Mouse (Mus musculus): ENCODE measurements around the gene Srebf2. TPM values are rescaled to one million over a fixed set of nuclear protein-coding genes. Genes with fewer than 3 reads are reported as not detected.

The Srebf2 gene
- polyA plus RNA-seq, 1 experiment: 180 TPM

DNA sequence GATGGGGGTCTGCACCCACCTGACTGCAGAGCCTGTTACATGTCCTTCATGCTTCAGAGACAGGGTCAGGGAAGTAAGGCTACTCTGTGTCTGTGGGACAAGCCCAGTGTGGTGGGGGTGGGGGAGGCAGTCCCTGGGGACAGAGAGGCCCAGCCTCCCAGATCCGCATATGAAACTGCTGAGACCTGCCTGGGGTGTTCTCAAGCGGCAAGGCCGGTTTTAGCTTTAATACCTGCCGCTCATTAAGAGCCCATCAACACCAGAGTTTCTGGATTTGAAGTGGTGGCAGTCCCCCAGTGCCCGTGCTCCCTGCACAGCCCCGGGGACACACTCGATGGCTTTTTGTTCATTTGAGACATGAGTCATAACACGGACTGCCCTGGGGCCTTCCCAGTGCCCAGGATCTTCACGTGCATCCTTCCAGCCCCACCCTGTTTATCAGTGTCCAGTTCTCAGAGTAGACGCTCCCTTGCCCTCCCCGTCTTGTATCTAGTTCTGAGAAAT, 82.6 kb downstream of the Srebf2 start:
- Histone ChIP-seq H3ac (ENCODE audit: control insufficient read depth, insufficient read length, low read depth) (no peak overlapping the region), H3K4me3 (ENCODE audit: insufficient read depth, poor library complexity, severe bottlenecking) (no peak overlapping the region), H3K79me3 (ENCODE audit: low read depth) (no peaks in the 10 kb centered on the region), H3K79me2 (ENCODE audit: control insufficient read depth, insufficient read depth) (no peaks in the 10 kb centered on the region), H3K36me3 (ENCODE audit: control insufficient read depth, insufficient read depth) (no peaks in the 10 kb centered on the region), H3K27me3 (ENCODE audit: control insufficient read depth, insufficient read depth, insufficient read length) (no peaks in the 10 kb centered on the region)
- TF ChIP-seq CEBPB (IDR thresholded peaks at IDR 0.05; ENCODE audit: low read depth) (no peak), FOSL1 (IDR thresholded peaks at IDR 0.05; ENCODE audit: insufficient read depth, low read length, poor library complexity, severe bottlenecking) (no peak), MYOD1 (IDR thresholded peaks at IDR 0.05; ENCODE audit: control insufficient read depth, insufficient read length, low read depth) (no peak), CTCF (IDR thresholded peaks at IDR 0.05; ENCODE audit: control insufficient read depth, insufficient read depth, insufficient read length) (no peak), USF1 (IDR thresholded peaks at IDR 0.05; ENCODE audit: low read depth) (no peak), MYOG (IDR thresholded peaks at IDR 0.05; ENCODE audit: control insufficient read depth, extremely low read depth, insufficient read length) (no peak)

DNA sequence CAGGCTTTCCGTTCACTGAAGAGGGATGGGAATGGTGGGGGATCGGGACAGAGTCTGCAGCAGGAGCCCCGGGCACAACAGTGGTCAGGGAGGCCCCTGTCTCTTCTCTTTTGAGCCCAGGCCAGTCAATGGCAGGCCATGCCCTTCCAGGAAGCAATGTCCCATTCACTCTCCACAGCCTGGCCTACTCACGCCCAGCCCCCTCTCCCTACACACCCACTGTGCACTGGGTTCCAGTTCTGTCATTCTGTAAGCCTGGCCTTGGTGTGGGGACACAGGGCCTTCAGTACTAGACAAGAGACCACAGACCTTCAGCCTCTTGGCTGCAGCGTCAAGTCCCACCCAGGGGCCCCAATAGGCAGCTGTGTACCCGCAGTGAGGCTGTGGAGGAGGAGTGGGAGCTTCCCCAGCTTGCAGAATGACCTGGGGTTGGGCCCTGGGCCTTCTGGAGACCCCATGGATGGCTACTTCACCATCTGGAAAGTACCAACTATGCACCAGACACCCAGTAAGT, 83.2 kb downstream of the Srebf2 start:
- H3K27me3 ChIP-seq (ENCODE audit: control insufficient read depth, insufficient read depth, insufficient read length): no peaks in the 10 kb centered on the region
- no peak overlapping the region for H3ac ChIP-seq (ENCODE audit: control insufficient read depth, insufficient read length, low read depth)
- no peaks in the 10 kb centered on the region for H3K79me3 ChIP-seq (ENCODE audit: low read depth)
- H3K79me2 ChIP-seq (ENCODE audit: control insufficient read depth, insufficient read depth): no peaks in the 10 kb centered on the region
- TF ChIP-seq MYOG (IDR thresholded peaks at IDR 0.05; ENCODE audit: control insufficient read depth, extremely low read depth, insufficient read length) (no peak), MYOD1 (IDR thresholded peaks at IDR 0.05; ENCODE audit: control insufficient read depth, insufficient read length, low read depth) (no peak), USF1 (IDR thresholded peaks at IDR 0.05; ENCODE audit: low read depth) (no peak), MAX (IDR thresholded peaks at IDR 0.05) (no peak), CTCF (IDR thresholded peaks at IDR 0.05; ENCODE audit: control insufficient read depth, insufficient read depth, insufficient read length) (no peak), FOSL1 (IDR thresholded peaks at IDR 0.05; ENCODE audit: insufficient read depth, low read length, poor library complexity, severe bottlenecking) (no peak), CEBPB (IDR thresholded peaks at IDR 0.05; ENCODE audit: low read depth) (no peak)
- H3K4me3 ChIP-seq (ENCODE audit: insufficient read depth, poor library complexity, severe bottlenecking): no peak overlapping the region
- no peaks in the 10 kb centered on the region for H3K36me3 ChIP-seq (ENCODE audit: control insufficient read depth, insufficient read depth)

DNA sequence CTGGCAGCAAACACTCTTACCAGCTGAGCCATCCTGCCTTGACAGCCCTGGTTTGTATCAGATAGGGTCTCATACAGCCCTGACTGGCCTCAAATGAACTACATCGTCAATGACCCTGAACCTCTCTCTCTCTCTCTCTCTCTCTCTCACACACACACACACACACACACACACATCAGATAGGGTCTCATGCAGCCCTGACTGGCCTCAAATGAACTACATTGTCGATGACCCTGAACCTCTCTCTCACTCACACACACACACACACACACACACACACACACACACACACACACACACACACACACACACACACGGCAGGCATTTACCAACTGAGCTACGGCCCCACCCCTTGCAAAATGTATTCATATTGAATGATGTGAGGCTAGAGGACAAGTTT, 84.1 kb downstream of the Srebf2 start:
- H3ac ChIP-seq (ENCODE audit: control insufficient read depth, insufficient read length, low read depth): no peak overlapping the region

DNA sequence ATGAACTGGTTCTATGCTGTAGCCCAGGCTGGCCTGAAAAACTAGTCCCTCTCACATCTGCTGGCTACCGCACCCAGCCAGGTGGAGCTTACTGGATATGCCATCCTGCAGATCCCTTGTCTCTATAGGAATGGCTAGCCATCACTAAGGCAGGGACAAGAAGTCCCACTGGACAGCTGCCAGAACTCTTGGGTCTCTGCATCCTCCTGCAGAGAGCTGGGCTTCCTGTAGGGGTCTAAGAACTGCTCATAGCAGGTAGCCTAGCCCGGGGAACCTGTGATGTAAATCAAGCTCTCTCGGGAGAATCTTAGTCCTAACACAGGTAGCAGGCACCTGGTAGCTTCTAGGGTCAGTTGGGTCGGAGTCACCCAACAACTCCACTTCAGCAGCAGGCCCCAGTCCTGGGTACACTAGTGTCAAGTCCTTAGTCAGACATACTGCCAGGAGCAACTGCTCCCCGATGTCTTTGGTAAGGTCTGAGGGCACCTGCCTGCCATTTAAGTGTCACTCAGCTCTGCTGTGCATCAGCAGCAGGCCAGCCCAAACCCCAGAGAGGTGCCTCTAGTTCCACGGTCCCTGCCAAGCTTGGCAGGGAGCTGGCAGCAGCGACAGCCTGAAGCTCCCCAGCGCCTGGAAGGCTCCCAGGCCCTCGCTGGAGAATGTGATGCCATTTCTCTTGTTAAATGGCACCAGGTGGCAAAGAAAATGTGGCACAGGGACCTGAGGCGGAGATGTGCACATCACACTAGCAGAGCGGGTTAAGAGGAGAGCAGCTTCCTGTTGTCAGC, 84.8 kb downstream of the Srebf2 start:
- no peaks in the 10 kb centered on the region for H3K79me2 ChIP-seq (ENCODE audit: control insufficient read depth, insufficient read depth)
- no peaks in the 10 kb centered on the region for H3K79me3 ChIP-seq (ENCODE audit: low read depth)
- TF ChIP-seq MYOG (IDR thresholded peaks at IDR 0.05; ENCODE audit: control insufficient read depth, extremely low read depth, insufficient read length): no peak
- TF ChIP-seq USF1 (IDR thresholded peaks at IDR 0.05; ENCODE audit: low read depth): no peak
- no peak for TF ChIP-seq FOSL1 (IDR thresholded peaks at IDR 0.05; ENCODE audit: insufficient read depth, low read length, poor library complexity, severe bottlenecking)
- no peak for TF ChIP-seq CEBPB (IDR thresholded peaks at IDR 0.05; ENCODE audit: low read depth)
- TF ChIP-seq MYOD1 (IDR thresholded peaks at IDR 0.05; ENCODE audit: control insufficient read depth, insufficient read length, low read depth): no peak
- TF ChIP-seq MAX (IDR thresholded peaks at IDR 0.05): no peak
- no peak for TF ChIP-seq CTCF (IDR thresholded peaks at IDR 0.05; ENCODE audit: control insufficient read depth, insufficient read depth, insufficient read length)
- H3K36me3 ChIP-seq (ENCODE audit: control insufficient read depth, insufficient read depth): no peaks in the 10 kb centered on the region
- no peak overlapping the region for H3K4me3 ChIP-seq (ENCODE audit: insufficient read depth, poor library complexity, severe bottlenecking)
- H3ac ChIP-seq (ENCODE audit: control insufficient read depth, insufficient read length, low read depth): no peak overlapping the region
- H3K27me3 ChIP-seq (ENCODE audit: control insufficient read depth, insufficient read depth, insufficient read length): no peaks in the 10 kb centered on the region

More for the DNA sequence above, 84.1 kb downstream of the Srebf2 start:
- H3K4me3 ChIP-seq (ENCODE audit: insufficient read depth, poor library complexity, severe bottlenecking): no peak overlapping the region
- H3K27me3 ChIP-seq (ENCODE audit: control insufficient read depth, insufficient read depth, insufficient read length): no peaks in the 10 kb centered on the region
- TF ChIP-seq MYOD1 (IDR thresholded peaks at IDR 0.05; ENCODE audit: control insufficient read depth, insufficient read length, low read depth): no peak
- no peaks in the 10 kb centered on the region for H3K36me3 ChIP-seq (ENCODE audit: control insufficient read depth, insufficient read depth)
- no peaks in the 10 kb centered on the region for H3K79me2 ChIP-seq (ENCODE audit: control insufficient read depth, insufficient read depth)
- H3K79me3 ChIP-seq (ENCODE audit: low read depth): no peaks in the 10 kb centered on the region

DNA sequence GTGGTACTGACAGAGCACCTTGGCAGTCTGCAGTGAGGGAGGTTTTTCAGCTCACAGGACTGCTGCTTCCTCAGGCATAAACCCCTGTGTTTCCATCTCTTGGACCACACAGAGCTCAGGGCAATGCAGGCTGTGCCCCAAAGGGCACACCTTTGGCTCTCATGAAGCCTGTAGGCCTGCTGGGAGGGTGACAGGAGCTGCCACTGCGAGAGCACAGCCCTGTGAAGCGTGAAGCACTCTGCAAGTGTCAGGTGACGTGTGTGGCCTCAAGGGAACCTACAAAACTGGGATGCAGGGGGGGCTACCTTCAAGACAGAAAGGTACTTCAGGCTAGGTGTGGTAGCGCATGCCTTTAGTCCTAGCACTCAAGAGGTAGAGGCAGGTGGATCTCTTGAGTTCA, 85.7 kb downstream of the Srebf2 start:
- Histone ChIP-seq H3K79me2 (ENCODE audit: control insufficient read depth, insufficient read depth) (no peaks in the 10 kb centered on the region), H3ac (ENCODE audit: control insufficient read depth, insufficient read length, low read depth) (no peak overlapping the region), H3K79me3 (ENCODE audit: low read depth) (no peaks in the 10 kb centered on the region), H3K27me3 (ENCODE audit: control insufficient read depth, insufficient read depth, insufficient read length) (no peaks in the 10 kb centered on the region), H3K36me3 (ENCODE audit: control insufficient read depth, insufficient read depth) (no peaks in the 10 kb centered on the region), H3K4me3 (ENCODE audit: insufficient read depth, poor library complexity, severe bottlenecking) (no peak overlapping the region)
- TF ChIP-seq FOSL1 (IDR thresholded peaks at IDR 0.05; ENCODE audit: insufficient read depth, low read length, poor library complexity, severe bottlenecking): no peak
- TF ChIP-seq MYOG (IDR thresholded peaks at IDR 0.05; ENCODE audit: control insufficient read depth, extremely low read depth, insufficient read length): no peak
- TF ChIP-seq CEBPB (IDR thresholded peaks at IDR 0.05; ENCODE audit: low read depth): no peak
- no peak for TF ChIP-seq MAX (IDR thresholded peaks at IDR 0.05)
- TF ChIP-seq MYOD1 (IDR thresholded peaks at IDR 0.05; ENCODE audit: control insufficient read depth, insufficient read length, low read depth): no peak
- TF ChIP-seq CTCF (IDR thresholded peaks at IDR 0.05; ENCODE audit: control insufficient read depth, insufficient read depth, insufficient read length): no peak
- TF ChIP-seq USF1 (IDR thresholded peaks at IDR 0.05; ENCODE audit: low read depth): no peak

All from C2C12 (cell line).